Mouse (Mus musculus) frontal cortex, postnatal 10 days (tissue): ENCODE results near the gene 4933427D14Rik.

Source experiments
- DNase-seq, 2 experiments: peaks; one replicate each; pipeline ENCODE4 v3.0.0; 2022; ENCODE audit warnings: low spot score in 2 of 2, mixed read lengths in 1 of 2

The 4933427D14Rik gene

GRCm38 (mm10) chr11:72207204-72207833 lies at the start of gene 4933427D14Rik, which contains the start of gene Txndc17:
Gene 4933427D14Rik (minus strand): TSS chr11:72207459.
Gene Txndc17 (plus strand): TSS chr11:72207547.
- DNase-seq: peak; percentile 82 to 84

- no peak for DNase-seq
These were observed 49.2 kb upstream of the 4933427D14Rik start for GRCm38 (mm10) chr11:72256441-72256840.

- no peak for DNase-seq
These were observed 48.4 kb upstream of the 4933427D14Rik start for GRCm38 (mm10) chr11:72255629-72256028.

GRCm38 (mm10) chr11:72245196-72245753 lies 38.0 kb upstream of the 4933427D14Rik start:
- no peak for DNase-seq

GRCm38 (mm10) chr11:72240062-72240860 lies 33.0 kb upstream of the 4933427D14Rik start:
- DNase-seq: no peak

GRCm38 (mm10) chr11:72234013-72234412 lies 26.8 kb upstream of the 4933427D14Rik start:
- peak; percentile 39 to 45 for DNase-seq

- no peak for DNase-seq
These were observed 25.7 kb upstream of the 4933427D14Rik start for GRCm38 (mm10) chr11:72232991-72233390.

- DNase-seq: no peak
These were observed 24.8 kb upstream of the 4933427D14Rik start for GRCm38 (mm10) chr11:72232068-72232467.

- DNase-seq: no peak
These were observed 21.3 kb upstream of the 4933427D14Rik start for GRCm38 (mm10) chr11:72228513-72228912.

- DNase-seq: no peak
These were observed 19.6 kb upstream of the 4933427D14Rik start for GRCm38 (mm10) chr11:72226901-72227300.

- DNase-seq: no peak
These were observed 18.9 kb upstream of the 4933427D14Rik start for GRCm38 (mm10) chr11:72226020-72226791.

GRCm38 (mm10) chr11:72224865-72225264 lies 17.6 kb upstream of the 4933427D14Rik start:
- DNase-seq: peak; percentile 54 to 78

- no peak for DNase-seq
These were observed 16.2 kb upstream of the 4933427D14Rik start for GRCm38 (mm10) chr11:72223414-72223813.

GRCm38 (mm10) chr11:72221278-72221677 lies 14.0 kb upstream of the 4933427D14Rik start:
- DNase-seq: peak; percentile 35 to 64

- no peak for DNase-seq
These were observed 9.9 kb upstream of the 4933427D14Rik start for GRCm38 (mm10) chr11:72217116-72217515.

- peak; percentile 71 to 79 for DNase-seq
These were observed 8.1 kb upstream of the 4933427D14Rik start, which contains the start of gene Med31 for GRCm38 (mm10) chr11:72215410-72215797. Gene Med31 (minus strand): TSS chr11:72215592.

- DNase-seq: peak; percentile 92 to 94
These were observed 7.5 kb upstream of the 4933427D14Rik start for GRCm38 (mm10) chr11:72214591-72215409.

GRCm38 (mm10) chr11:72207834-72208377 lies 647 bp upstream of the 4933427D14Rik start:
- no peak for DNase-seq

- peak; percentile 27 to 37 for DNase-seq
These were observed 687 bp downstream of the 4933427D14Rik start, which contains the start of gene Gm43951 for GRCm38 (mm10) chr11:72206341-72207203. Gene Gm43951 (minus strand): TSS chr11:72206840.
